Mouse (Mus musculus): Measurements from ENCODE around the gene Tas2r137. TPM values are rescaled to one million over a fixed set of nuclear protein-coding genes. Genes with fewer than 3 reads are reported as not detected.

Gene Tas2r137
- total RNA-seq (2023) = not detected

GRCm38 (mm10) chr6:40490933-40491332, at the start of gene Tas2r137:
Gene Tas2r137, plus strand, starts transcription at chr6:40491233.

DNA sequence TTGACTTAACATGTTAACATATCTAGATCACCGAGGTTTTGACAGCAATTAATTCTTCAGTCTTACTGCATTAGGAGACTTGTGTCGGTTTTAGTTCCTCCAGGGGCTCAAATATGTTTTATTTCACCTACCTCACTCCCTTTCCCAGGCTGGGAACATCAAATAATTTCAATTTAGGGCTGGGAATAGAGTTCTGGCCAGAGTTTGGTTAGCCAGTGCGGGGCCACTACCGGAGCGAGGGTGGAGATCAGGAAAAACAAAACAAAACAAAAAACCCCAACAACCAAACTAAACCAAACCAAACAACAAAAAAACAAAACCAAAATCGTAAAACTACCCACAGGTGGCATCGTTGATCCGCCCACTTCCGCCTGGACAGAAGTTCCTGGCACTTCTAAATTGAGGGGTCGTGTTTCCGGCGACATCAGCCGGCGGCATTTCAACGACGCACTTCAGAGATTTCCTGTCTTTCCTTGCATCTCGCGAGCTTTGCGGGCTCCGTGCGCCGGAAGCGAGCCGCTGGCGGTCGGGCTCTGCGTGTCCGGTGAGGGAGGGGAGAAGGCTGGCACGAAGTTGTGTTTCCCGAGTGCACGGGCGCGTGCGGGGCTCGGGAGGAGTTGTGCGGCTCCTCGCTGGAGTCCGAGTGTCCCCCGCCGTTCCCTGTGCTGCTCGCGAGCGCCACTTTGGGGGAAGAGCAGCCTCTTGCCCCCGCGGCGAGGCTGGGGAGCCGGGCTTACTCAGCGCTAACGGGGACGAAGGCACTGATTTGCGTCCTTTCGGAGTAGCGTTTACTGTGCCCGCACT, 19.9 kb upstream of the Tas2r137 start, which contains the start of gene Ssbp1:
TSS of gene Ssbp1 (plus strand) at position 437 of the 804 bp plus-strand sequence.

DNA sequence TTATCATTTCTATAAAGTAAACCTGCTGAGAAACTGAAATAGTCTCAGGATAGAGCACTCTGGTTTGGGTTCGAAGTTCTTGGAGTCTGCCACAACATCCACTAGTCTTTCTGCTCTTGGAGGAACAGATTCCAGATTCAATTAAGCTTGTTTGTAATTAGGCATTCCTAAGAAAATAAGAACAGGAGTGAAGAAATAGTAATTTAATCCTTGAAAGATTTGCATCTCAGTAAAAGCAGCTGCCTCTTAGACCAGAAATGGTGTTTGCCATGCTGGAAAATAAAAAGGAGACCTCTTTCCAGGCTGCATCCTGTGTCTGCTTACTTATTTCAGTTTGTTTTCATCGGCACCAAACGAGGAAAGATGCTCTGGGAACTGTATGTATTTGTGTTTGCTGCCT, 2.2 kb downstream of the Tas2r137 start, which contains the start of gene Tas2r108:
TSS of gene Tas2r108 (plus strand) at position 301 of the 400 bp plus-strand sequence.

DNA sequence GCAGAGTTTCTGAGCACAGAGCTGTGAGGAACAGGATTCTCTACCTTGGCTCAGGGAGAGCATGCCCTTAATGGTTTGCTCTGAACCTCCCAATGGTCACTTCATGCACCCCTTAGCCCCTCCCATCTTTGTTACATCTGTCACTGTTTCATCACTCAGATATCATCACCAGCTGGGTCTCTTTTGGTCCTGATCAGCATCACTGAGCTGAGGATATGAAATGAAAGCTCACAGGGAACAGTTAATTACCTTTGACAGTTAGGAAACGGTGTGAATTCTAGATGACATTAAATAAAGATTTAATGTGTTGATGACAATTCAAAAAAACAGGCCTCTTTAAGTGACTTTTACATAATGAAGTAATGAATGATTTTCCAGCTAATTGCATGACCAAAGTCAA, 28.4 kb downstream of the Tas2r137 start, which contains the start of gene Prss37:
TSS of gene Prss37 (minus strand) at position 101 of the 400 bp plus-strand sequence.

Other genes with a start within 250 kb of the Tas2r137 start
- gene Agk, start 166.1 kb upstream of the Tas2r137 start, total RNA-seq (2023) = 10 to 100 TPM; 11.6 to 13.1 TPM
- gene E330009J07Rik, start 55.1 kb upstream of the Tas2r137 start, total RNA-seq (2023) = 1 to 10 TPM; 4.3 to 4.9 TPM
- gene Wee2, start 52.1 kb upstream of the Tas2r137 start, total RNA-seq (2023) = not detected
- 10 to 100 TPM; 32.7 to 39.2 TPM for gene Ssbp1, start 19.9 kb upstream of the Tas2r137 start, total RNA-seq (2023)
- not detected for gene Tas2r108, start 2.3 kb downstream of the Tas2r137 start, total RNA-seq (2023)
- gene Prss37, start 28.3 kb downstream of the Tas2r137 start, total RNA-seq (2023) = not detected
- not detected for gene Olfr461, start 63.8 kb downstream of the Tas2r137 start, total RNA-seq (2023)
- not detected for gene Olfr460, start 78.3 kb downstream of the Tas2r137 start, total RNA-seq (2023)
- gene Clec5a, start 94.6 kb downstream of the Tas2r137 start, total RNA-seq (2023) = 10 to 100 TPM; 16.3 to 17.5 TPM
- gene Tas2r138, start 122.1 kb downstream of the Tas2r137 start, total RNA-seq (2023) = not detected
- under 1 TPM in 1 of 2 experiments, not detected in 1; 0.24 TPM for gene Mgam, start 137.6 kb downstream of the Tas2r137 start, total RNA-seq (2023)